Mouse (Mus musculus) olfactory bulb, adult 2 months (tissue): ENCODE measurements at regions not wholly inside any gene's neighbourhood (a gene's known extent, or its start where the extent isn't known, plus 50 kb on each side); places are given as distances from the start of the nearest gene placed in this dataset.

Experiments used
- H3K27ac ChIP-seq: fragments of 200-500 bp; 2 replicates; pipeline ENCODE4 v1.5.1; 2012; ENCODE audit warnings: low read depth, low read length; ENCODE audit not compliant: insufficient read depth
- H3K4me1 ChIP-seq: fragments of 200-500 bp; 2 replicates; pipeline ENCODE4 v1.6.1; 2012; ENCODE audit warnings: low read length; ENCODE audit not compliant: control insufficient read depth, insufficient read depth
- H3K4me3 ChIP-seq: fragments of 200-500 bp; 2 replicates; pipeline ENCODE4 v1.5.1; 2012; ENCODE audit warnings: mild to moderate bottlenecking, low read depth, low read length, moderate library complexity; ENCODE audit not compliant: insufficient read depth
- CTCF ChIP-seq: fragments of 200-500 bp; IDR thresholded peaks from 2 replicates; pipeline ENCODE4 v1.5.1; 2012; ENCODE audit warnings: low read depth, mild to moderate bottlenecking, low read length, moderate library complexity; ENCODE audit not compliant: insufficient read depth
- POLR2A ChIP-seq: fragments of 200-500 bp; IDR thresholded peaks from 2 replicates; pipeline ENCODE4 v1.6.1; 2012; ENCODE audit warnings: mild to moderate bottlenecking, low read depth, low read length, moderate library complexity; ENCODE audit not compliant: insufficient read depth
- WGBS: fragments of 180-500 bp; shearing (Covaris S2); methylation state at CpG from one replicate; pipeline ENCODE4 v1.1.7; 2018; 5-methylcytosine and 5-hydroxymethylcytosine counted together

GRCm38 (mm10) chr15:87994546-87994945, 450.4 kb downstream of the Fam19a5 start:
- WGBS = 43% methylated on average over 8 of the region's 8 CpGs
- H3K4me3 ChIP-seq = no peak overlapping the region
- H3K4me1 ChIP-seq = no peaks in the 10 kb centered on the region

DNA sequence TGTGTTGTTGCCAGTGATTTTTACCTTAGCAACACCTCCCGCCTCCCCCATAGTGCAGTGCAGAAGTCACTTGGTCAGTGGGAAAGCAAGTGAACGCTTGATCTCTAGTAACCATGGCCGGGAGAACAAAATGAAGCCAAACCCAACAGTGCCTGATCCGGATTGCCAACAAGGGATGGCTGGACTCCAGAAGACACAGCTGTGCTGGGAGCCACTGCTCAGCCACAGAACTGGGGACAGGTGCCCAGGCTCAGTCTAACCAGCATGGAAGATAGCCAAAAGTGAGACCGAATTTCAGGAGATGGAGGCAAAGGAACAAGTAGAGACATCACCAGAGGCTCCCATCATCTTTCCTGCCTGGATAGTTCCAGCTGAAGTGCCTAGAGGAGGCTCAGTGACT, 473.0 kb downstream of the Fam19a5 start:
- H3K27ac ChIP-seq = no peak overlapping the region
- 54% methylated on average over 5 of the region's 5 CpGs for WGBS
- H3K4me1 ChIP-seq = no peaks in the 10 kb centered on the region
- H3K4me3 ChIP-seq = no peak overlapping the region
- no peak for TF ChIP-seq CTCF
- no peak for TF ChIP-seq POLR2A

More at GRCm38 (mm10) chr15:87994546-87994945, 450.4 kb downstream of the Fam19a5 start:
- TF ChIP-seq POLR2A (no peak), CTCF (no peak)
- no peak overlapping the region for H3K27ac ChIP-seq

- Histone ChIP-seq H3K4me1 (peaks cover 13% of the 10 kb centered on the region), H3K27ac (no peak overlapping the region), H3K4me3 (no peak overlapping the region)
- WGBS = 67% methylated on average over 11 of the region's 11 CpGs
- TF ChIP-seq POLR2A = no peak
- TF ChIP-seq CTCF = no peak
Observed at GRCm38 (mm10) chr15:88032751-88033150, 488.7 kb downstream of the Fam19a5 start.

GRCm38 (mm10) chr15:88033725-88034124, 489.6 kb downstream of the Fam19a5 start:
- Histone ChIP-seq H3K4me3 (no peak overlapping the region), H3K27ac (no peak overlapping the region), H3K4me1 (peaks cover 13% of the 10 kb centered on the region)
- TF ChIP-seq CTCF (no peak), POLR2A (no peak)
- 82% methylated on average over 4 of the region's 4 CpGs for WGBS

- no peak overlapping the region for H3K27ac ChIP-seq
- H3K4me1 ChIP-seq = peaks cover 13% of the 10 kb centered on the region
- H3K4me3 ChIP-seq = no peak overlapping the region
- TF ChIP-seq POLR2A (no peak), CTCF (no peak)
- 88% methylated on average over 8 of the region's 8 CpGs for WGBS
Observed at GRCm38 (mm10) chr15:88035486-88035885, 491.4 kb downstream of the Fam19a5 start.

DNA sequence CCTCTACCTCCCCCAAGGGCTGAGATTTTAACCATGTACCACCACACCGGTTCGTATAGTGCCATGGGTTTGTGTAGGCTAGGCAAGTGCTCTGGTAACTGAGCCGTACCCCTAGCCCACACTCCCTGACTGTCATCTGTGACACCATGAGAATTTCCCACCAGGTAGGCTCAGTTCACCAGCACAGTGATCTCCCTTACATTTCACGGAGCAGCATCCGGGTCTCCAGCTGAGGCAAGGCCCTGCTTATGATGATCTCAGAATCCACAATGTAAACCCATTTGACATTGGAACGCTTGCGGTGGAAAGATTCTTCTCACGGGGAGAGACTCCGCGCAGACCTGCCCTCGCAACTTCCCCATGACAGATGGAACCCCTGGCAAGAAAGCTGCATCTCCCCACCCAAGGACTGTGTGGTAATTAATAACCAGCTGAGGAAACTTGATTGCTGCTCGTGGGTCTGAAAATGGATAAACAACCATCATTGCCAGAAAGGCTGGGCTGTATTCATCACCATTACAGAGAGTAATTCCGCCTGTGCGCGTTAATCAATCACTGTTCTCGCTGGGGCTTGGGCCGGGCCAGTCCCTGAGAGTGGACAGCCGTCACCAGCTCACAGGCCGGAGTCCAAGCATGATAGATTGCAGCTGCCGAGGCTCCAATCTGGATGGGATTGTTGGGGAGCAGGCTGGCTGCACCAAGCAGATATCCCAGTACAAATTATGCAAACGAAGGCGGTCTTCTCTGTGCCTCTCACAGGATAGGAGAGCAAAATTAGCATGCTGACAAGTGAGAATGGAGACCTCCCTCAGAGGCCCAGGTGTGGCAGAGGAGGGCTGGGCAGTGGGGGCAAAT, 492.3 kb downstream of the Fam19a5 start:
- TF ChIP-seq CTCF (no peak), POLR2A (no peak)
- Histone ChIP-seq H3K27ac (no peak overlapping the region), H3K4me1 (peaks cover 13% of the 10 kb centered on the region), H3K4me3 (no peak overlapping the region)
- WGBS = 50% methylated on average over 22 of the region's 22 CpGs

GRCm38 (mm10) chr15:88037606-88038005, 493.5 kb downstream of the Fam19a5 start:
- no peak overlapping the region for H3K27ac ChIP-seq
- no peak overlapping the region for H3K4me3 ChIP-seq
- 96% methylated on average over 4 of the region's 4 CpGs for WGBS
- H3K4me1 ChIP-seq = peaks cover 13% of the 10 kb centered on the region
- TF ChIP-seq CTCF (no peak), POLR2A (no peak)

- H3K27ac ChIP-seq = no peak overlapping the region
- H3K4me1 ChIP-seq = no peaks in the 10 kb centered on the region
- 79% methylated on average over 2 of the region's 2 CpGs for WGBS
- no peak overlapping the region for H3K4me3 ChIP-seq
- no peak for TF ChIP-seq POLR2A
- TF ChIP-seq CTCF = no peak
Observed at GRCm38 (mm10) chr15:88042821-88043220, 498.7 kb downstream of the Fam19a5 start.

GRCm38 (mm10) chr15:88058071-88058470, 514.0 kb downstream of the Fam19a5 start:
- Histone ChIP-seq H3K4me3 (no peak overlapping the region), H3K27ac (no peak overlapping the region), H3K4me1 (no peaks in the 10 kb centered on the region)
- no peak for TF ChIP-seq POLR2A
- no peak for TF ChIP-seq CTCF
- WGBS = 65% methylated on average over 4 of the region's 4 CpGs

DNA sequence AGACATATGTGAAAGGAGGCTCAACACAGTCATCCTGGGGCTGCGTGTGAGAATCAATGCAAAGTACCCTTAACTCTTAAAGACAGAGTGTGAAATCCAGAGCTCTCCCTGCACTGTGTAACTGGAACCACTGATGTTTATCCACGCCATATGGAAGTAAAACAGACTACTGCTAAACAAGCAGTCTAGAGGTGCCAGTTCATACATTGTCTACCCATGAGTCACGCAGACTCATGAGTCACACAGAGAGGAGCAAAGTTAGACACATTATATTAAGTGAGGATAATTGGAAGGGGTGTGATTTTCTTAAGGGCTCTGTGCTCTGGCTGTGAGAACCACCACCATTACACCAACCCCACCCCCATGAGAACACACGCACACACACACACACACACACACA, 516.8 kb downstream of the Fam19a5 start:
- Histone ChIP-seq H3K4me1 (no peaks in the 10 kb centered on the region), H3K27ac (no peak overlapping the region), H3K4me3 (no peak overlapping the region)
- WGBS = 49% methylated on average over 4 of the region's 4 CpGs
- TF ChIP-seq CTCF (no peak), POLR2A (no peak)
